Mouse (Mus musculus): ENCODE data around the gene Tmem132b.

DNA sequence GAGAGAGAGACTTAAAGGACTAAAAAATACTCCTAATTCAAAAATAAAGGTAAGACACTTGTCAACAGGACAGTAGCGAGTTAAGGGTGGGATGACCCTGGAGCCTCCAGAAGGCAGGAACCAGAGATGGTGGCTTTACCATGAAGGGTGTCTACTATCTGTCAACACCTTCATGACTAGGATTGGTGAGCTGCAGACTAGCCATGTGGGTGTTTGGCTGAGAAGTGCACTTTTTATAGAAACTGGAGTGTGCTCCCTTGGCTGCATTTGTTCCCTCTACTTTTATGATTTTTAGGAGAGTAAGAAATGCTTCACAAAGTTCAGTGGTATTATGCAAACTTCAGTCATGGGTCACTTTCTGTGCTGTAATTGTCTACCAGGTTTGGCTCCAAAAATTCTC, 304.3 kb downstream of the Tmem132b start:
- TF ChIP-seq CTCF (IDR thresholded peaks at IDR 0.05; ENCODE audit: extremely low read depth, insufficient read length, insufficient replicate concordance, low read depth, low read length): no peak
- no peak for TF ChIP-seq POLR2A (IDR thresholded peaks at IDR 0.05; ENCODE audit: low read depth, low read length)
